Mouse (Mus musculus) brown adipose tissue, adult 24 weeks (tissue): ENCODE data around the gene Phb. TPM values are rescaled to one million over a fixed set of nuclear protein-coding genes. Genes with fewer than 3 reads are reported as not detected.
A peak's percentile ranks its signal among the peaks of the same experiment; 100 is the strongest.

ENCODE experiments used
- H3K27ac ChIP-seq: fragments of 200-500 bp; replicated peaks from 2 replicates; pipeline ENCODE4 v1.5.1; 2012; ENCODE audit warnings: low read depth, mild to moderate bottlenecking, low read length
- H3K4me1 ChIP-seq: fragments of 200-500 bp; 2 replicates; pipeline ENCODE4 v1.6.1; 2012; ENCODE audit warnings: low read length, mixed read lengths; ENCODE audit not compliant: control insufficient read depth, insufficient read depth, insufficient read length
- H3K4me3 ChIP-seq: fragments of 200-500 bp; 2 replicates; pipeline ENCODE4 v1.5.1; 2012; ENCODE audit warnings: low read depth, mild to moderate bottlenecking, low read length, moderate library complexity; ENCODE audit not compliant: insufficient read depth
- polyA plus RNA-seq: library from polyadenylated mRNA; stranded (reverse); fragments of >200 nt; gene quantifications from 2 replicates; pipeline ENCODE4 v1.2.4, GENCODE M21; 2012; ENCODE audit not compliant: missing spikeins, insufficient read depth, insufficient read length

Phb gene
- polyA plus RNA-seq, 1 experiment: 256 TPM

DNA sequence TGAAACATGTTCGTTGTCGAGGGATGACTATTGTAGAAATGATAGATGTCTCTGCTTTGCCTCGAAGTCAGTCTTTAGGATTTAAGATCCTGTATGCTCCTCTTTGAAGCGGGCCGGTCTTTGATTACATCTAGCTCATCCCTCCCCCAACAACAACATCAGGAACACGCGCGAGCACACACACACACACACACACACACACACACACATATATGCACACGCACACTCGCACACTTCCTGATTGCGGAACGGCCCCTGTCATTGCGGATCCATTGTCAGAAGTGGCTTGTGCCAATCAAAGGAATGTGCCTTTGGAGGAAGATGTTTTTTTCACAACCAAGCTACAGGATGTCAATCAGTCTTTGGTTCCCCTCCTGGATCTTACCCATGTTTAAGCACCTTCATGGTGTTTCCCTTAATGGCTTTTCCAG is 47.1 kb downstream of the Phb start:
- H3K4me1 ChIP-seq: no peaks in the 10 kb centered on the region; the same call in 1 of the 2 replicates
- H3K4me3 ChIP-seq: peak overlapping the region; percentile 77
- H3K27ac ChIP-seq: peak overlapping the region; percentile 49; the same call in 1 of the 2 replicates

DNA sequence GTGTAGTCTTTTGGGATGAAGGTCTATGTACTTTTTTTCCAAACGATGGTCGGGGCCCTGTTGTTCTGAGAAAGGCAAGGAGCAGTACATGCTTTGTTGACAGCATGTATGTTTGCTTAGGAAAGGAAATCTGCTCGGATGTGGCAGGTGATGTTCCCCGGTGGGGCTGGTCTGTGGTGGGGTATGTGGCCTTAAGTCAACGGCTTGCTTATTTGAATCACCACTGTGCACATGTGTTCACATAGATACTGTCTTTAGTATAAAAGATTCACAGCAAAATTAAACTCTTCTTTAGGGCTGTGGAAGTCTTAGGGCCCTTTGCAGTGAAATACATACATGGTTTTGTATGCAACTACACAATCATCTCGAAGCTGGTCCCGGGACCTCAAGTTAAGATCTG is 47.7 kb downstream of the Phb start:
- H3K4me1 ChIP-seq: no peaks in the 10 kb centered on the region; the same call in 1 of the 2 replicates
- H3K4me3 ChIP-seq: peak overlapping the region; percentile 77
- no peak overlapping the region for H3K27ac ChIP-seq

DNA sequence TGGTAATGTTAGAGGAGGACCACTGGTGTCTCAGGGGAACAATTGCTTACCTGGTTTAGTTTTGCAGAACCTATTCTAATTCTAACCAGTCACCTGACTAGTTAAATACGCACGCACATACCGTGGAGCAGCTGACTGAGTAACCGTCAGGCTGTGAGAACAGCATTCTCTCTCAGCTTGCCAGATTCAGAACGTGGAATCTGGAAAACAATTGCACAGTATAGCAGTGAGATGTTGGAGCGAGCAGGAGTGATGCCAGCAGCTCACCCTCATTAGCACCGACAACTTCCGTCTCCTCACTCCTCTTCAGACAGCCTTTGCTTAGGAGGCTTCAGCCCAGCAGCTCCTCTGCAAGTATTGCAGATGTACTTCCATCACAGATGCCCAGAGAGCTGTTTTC is 49.4 kb downstream of the Phb start:
- no peak overlapping the region for H3K27ac ChIP-seq
- no peaks in the 10 kb centered on the region; the same call in 1 of the 2 replicates for H3K4me1 ChIP-seq
- no peak overlapping the region for H3K4me3 ChIP-seq

GRCm38 (mm10) chr11:95719356-95719755 is 52.6 kb downstream of the Phb start:
- Histone ChIP-seq H3K4me3 (no peak overlapping the region), H3K4me1 (no peaks in the 10 kb centered on the region), H3K27ac (no peak overlapping the region)

DNA sequence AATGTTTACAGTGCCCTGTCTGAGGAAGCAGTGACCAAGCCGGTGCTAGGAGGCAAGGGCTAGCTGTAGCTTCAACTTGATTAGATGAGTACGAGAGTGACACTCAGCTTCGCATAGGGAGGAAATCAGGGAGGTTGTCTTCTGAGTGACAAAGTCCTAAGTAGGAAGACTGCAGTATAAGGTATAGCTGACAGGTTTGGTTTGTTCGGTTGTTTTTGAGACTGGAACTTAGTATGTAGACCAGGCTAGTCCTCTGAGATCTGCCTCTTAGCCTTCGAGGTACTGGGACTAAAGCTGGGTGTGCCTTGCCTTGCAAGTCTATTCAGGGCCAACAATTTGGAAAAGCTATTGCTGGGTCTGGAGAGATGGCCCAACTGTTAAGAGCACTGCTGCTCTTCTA is 56.5 kb downstream of the Phb start, which contains the start of gene B130006D01Rik:
B130006D01Rik (plus strand) TSS at position 301 of the 400 bp plus-strand sequence.
- H3K4me3 ChIP-seq: no peak within 1 kb of the TSS
- no peak within 1 kb of the TSS for H3K27ac ChIP-seq
- no peaks in the 10 kb centered on the region for H3K4me1 ChIP-seq

- Histone ChIP-seq H3K4me3 (no peak overlapping the region), H3K27ac (no peak overlapping the region), H3K4me1 (no peaks in the 10 kb centered on the region)
These were observed 57.7 kb downstream of the Phb start for GRCm38 (mm10) chr11:95724466-95724865.

- H3K4me3 ChIP-seq: no peak overlapping the region
These were observed 59.4 kb downstream of the Phb start for GRCm38 (mm10) chr11:95726156-95726555.

GRCm38 (mm10) chr11:95727947-95728346 is 61.2 kb downstream of the Phb start:
- Histone ChIP-seq H3K27ac (no peak overlapping the region), H3K4me3 (no peak overlapping the region), H3K4me1 (no peaks in the 10 kb centered on the region)

More at GRCm38 (mm10) chr11:95726156-95726555, 59.4 kb downstream of the Phb start:
- Histone ChIP-seq H3K4me1 (no peaks in the 10 kb centered on the region), H3K27ac (no peak overlapping the region)

GRCm38 (mm10) chr11:95728916-95729907 is 62.5 kb downstream of the Phb start:
- peak overlapping the region; percentile 30 for H3K4me3 ChIP-seq
- peak overlapping the region; percentile 49 for H3K27ac ChIP-seq
- no peaks in the 10 kb centered on the region for H3K4me1 ChIP-seq

Other genes with a start within 250 kb of the Phb start
- not detected in 2 replicates for gene Nxph3, start 152.4 kb upstream of the Phb start, polyA plus RNA-seq
- 0.67 and 1.4 TPM in 2 replicates for gene Ngfr, start 79.2 kb upstream of the Phb start, polyA plus RNA-seq
- gene Zfp652, start 45.7 kb downstream of the Phb start, polyA plus RNA-seq: 8.9 and 12.0 TPM in 2 replicates
- gene B130006D01Rik, start 56.6 kb downstream of the Phb start, polyA plus RNA-seq: not detected in 2 replicates
- 316 and 541 TPM in 2 replicates for gene Phospho1, start 157.5 kb downstream of the Phb start, polyA plus RNA-seq
- 106 and 152 TPM in 2 replicates for gene Gngt2, start 170.3 kb downstream of the Phb start, polyA plus RNA-seq
- gene Abi3, start 175.5 kb downstream of the Phb start, polyA plus RNA-seq: 8.4 and 26.7 TPM in 2 replicates
- gene B4galnt2, start 247.9 kb downstream of the Phb start, polyA plus RNA-seq: not detected in 2 replicates